Mouse (Mus musculus) C2C12 (cell line): ENCODE measurements at regions not wholly inside any gene's neighbourhood (a gene's known extent, or its start where the extent isn't known, plus 50 kb on each side); places are given as distances from the start of the nearest gene placed in this dataset.

ENCODE experiments used
- CEBPB ChIP-seq: IDR thresholded peaks from one replicate; pipeline ENCODE4 v1.6.1; 2011; ENCODE audit warnings: low read depth, mild to moderate bottlenecking, control low read depth, moderate library complexity
- CTCF ChIP-seq: IDR thresholded peaks from one replicate; pipeline ENCODE4 v1.5.1; 2011; ENCODE audit not compliant: control insufficient read depth, insufficient read depth, insufficient read length
- FOSL1 ChIP-seq: IDR thresholded peaks from one replicate; pipeline ENCODE4 v1.8.0; 2011; ENCODE audit warnings: mild to moderate bottlenecking, low read length; ENCODE audit not compliant: poor library complexity, insufficient read depth, severe bottlenecking
- MAX ChIP-seq: IDR thresholded peaks from one replicate; pipeline ENCODE4 v1.6.1; 2011; ENCODE audit warnings: mild to moderate bottlenecking, control low read depth
- MYOD1 ChIP-seq: IDR thresholded peaks from one replicate; pipeline ENCODE4 v1.6.1; 2011; ENCODE audit warnings: low read depth; ENCODE audit not compliant: control insufficient read depth, insufficient read length
- MYOG ChIP-seq: IDR thresholded peaks from one replicate; pipeline ENCODE4 v1.6.1; 2011; ENCODE audit not compliant: control insufficient read depth, insufficient read length; ENCODE audit errors: extremely low read depth
- USF1 ChIP-seq: IDR thresholded peaks from one replicate; pipeline ENCODE4 v1.6.1; 2011; ENCODE audit warnings: low read depth, mild to moderate bottlenecking, control low read depth, moderate library complexity

- TF ChIP-seq MAX (no peak), CTCF (no peak), MYOD1 (no peak), USF1 (no peak), MYOG (no peak), CEBPB (no peak), FOSL1 (no peak)
These were observed 55.8 kb upstream of the Slc38a4 start for GRCm38 (mm10) chr15:97111320-97112192.
